Mouse (Mus musculus): ENCODE measurements at regions not wholly inside any gene's neighbourhood (a gene's known extent, or its start where the extent isn't known, plus 50 kb on each side); places are given as distances from the start of the nearest gene placed in this dataset.

DNA sequence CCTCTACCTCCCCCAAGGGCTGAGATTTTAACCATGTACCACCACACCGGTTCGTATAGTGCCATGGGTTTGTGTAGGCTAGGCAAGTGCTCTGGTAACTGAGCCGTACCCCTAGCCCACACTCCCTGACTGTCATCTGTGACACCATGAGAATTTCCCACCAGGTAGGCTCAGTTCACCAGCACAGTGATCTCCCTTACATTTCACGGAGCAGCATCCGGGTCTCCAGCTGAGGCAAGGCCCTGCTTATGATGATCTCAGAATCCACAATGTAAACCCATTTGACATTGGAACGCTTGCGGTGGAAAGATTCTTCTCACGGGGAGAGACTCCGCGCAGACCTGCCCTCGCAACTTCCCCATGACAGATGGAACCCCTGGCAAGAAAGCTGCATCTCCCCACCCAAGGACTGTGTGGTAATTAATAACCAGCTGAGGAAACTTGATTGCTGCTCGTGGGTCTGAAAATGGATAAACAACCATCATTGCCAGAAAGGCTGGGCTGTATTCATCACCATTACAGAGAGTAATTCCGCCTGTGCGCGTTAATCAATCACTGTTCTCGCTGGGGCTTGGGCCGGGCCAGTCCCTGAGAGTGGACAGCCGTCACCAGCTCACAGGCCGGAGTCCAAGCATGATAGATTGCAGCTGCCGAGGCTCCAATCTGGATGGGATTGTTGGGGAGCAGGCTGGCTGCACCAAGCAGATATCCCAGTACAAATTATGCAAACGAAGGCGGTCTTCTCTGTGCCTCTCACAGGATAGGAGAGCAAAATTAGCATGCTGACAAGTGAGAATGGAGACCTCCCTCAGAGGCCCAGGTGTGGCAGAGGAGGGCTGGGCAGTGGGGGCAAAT, 492.3 kb downstream of the Fam19a5 start:
- DNase-seq: no peak

DNA sequence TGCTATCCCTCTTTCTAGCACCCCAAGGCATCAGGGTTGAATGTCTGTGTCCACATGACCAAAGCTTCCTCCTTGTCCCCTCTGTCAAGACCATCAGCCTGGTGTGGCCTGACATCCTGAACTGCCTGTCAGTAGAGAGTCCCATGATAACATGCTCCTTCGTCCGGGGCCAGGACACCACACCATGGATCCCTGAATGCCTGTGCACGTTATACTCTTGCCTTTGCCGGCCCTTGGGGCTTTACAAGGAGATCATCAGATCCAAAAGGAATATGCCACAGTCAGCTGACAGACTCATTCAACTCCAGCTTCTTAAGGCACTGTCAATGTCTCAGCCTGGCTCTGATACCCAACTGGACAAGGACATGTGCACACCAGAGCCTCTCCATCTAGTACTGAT, 493.5 kb downstream of the Fam19a5 start:
- no peak for DNase-seq

DNA sequence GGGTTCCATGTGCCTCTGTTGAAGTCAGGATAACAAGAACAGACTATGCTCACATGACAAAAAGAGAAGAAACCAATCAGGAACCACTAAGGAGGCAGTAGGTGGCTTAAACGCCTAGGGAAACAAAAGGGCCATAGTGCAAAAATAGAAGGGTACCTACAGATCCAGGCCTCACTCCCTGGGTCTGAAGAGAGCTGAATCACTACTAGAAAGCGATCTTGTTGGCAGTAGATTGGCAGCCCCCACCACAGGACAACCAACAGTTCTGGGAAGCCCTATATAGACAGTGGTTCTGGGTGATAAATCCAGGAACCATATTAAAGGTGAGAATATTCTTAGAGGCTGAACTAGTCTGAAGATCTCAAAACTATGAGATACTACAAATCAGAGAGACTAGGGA, 498.7 kb downstream of the Fam19a5 start:
- DNase-seq: no peak

DNA sequence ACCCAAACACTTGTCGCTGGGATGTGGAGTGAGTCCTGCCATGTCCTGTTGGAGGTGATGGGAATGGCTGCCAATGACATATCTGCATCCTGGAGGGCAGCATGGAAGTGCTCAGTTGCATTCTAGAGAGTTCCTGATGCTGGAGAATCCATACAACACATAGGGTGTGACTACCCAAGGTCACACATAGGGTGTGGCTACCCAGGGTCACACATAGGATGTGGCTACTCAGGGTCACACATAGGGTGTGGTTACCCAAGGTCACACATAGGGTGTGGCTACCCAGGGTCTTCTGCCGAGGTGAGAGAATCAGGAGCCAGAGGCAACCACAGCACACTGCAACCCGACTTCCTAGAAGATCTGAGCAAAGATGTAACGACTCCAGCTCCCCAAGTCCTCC, 514.0 kb downstream of the Fam19a5 start:
- no peak for DNase-seq

DNA sequence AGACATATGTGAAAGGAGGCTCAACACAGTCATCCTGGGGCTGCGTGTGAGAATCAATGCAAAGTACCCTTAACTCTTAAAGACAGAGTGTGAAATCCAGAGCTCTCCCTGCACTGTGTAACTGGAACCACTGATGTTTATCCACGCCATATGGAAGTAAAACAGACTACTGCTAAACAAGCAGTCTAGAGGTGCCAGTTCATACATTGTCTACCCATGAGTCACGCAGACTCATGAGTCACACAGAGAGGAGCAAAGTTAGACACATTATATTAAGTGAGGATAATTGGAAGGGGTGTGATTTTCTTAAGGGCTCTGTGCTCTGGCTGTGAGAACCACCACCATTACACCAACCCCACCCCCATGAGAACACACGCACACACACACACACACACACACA, 516.8 kb downstream of the Fam19a5 start:
- no peak for DNase-seq

DNA sequence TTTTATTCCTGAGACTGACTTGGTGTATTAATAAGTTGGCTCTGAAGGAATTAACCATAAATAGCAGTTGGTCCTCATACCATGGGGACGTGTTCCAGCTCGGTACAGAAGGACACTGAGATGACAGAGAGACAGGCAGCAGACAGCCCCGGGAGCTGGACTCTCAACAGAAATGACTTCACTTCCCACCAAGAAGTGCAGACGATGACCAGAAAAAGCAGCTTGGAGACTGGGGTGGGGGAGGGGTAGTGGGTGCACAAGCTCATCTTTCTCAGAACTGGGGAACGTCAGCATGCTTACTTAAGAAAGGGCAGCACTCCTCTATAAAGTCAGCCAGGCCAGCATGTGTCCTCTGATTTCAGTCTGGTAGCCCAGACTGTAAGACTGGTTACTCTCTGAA, 518.9 kb downstream of the Fam19a5 start:
- DNase-seq: no peak

DNA sequence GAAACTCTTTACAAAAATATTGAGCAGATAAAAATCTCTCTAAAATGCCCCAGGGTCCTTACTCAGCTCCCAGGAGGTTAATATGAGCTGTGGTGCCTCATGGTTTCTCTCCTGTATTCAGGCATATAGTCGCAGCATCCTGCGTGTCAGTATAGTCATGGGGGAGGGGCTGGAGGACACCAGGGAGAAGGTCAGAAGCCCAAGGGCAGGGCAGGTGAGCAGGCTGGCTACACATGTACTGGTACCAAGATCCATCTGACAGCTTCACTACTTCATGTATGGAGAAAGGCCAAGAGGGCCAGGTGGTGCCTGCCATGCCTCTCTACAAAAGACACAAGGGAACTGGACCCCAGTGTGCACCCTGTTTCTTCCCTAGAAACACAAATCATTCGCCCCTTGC, 524.4 kb downstream of the Fam19a5 start:
- no peak for DNase-seq

DNA sequence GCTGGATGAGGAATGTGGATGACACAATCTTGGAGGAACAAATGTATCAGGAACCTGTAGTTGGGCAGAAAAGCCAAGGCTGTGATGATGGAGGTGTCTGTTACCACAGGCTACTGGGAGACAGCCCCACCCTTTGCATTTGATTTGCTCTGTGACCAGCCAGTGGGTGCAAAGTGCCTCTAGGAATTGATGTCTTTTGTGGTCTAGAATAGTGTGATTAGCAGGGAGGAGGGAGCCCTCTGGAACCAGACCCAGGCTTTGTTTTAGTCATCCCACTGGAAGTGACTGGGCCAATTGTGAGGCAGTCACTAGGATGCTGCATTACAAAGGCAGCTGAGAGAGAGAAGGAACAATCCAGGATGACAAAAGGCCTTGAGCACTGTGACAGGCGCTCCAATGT, 527.4 kb upstream of the Zdhhc25 start:
- no peak for DNase-seq

DNA sequence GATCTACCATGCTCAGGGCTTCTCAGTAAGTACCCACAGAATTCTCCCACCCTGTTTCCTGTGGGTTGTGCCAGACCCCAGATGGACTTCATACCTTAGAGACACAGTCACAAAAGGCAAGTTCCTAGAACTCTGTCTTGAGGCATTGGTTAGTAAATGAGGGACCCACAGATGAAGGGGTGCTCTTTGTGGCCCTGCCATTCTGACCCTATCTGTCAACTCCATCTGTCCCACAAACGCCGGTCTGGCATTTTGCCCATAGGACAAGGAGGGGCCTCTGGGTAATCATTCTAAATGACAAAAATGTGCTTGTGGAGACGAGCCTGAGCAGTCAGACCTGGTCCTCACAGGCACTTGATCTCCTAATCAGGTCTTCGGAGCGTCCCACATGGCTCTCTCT, 516.2 kb upstream of the Zdhhc25 start:
- no peak for DNase-seq

DNA sequence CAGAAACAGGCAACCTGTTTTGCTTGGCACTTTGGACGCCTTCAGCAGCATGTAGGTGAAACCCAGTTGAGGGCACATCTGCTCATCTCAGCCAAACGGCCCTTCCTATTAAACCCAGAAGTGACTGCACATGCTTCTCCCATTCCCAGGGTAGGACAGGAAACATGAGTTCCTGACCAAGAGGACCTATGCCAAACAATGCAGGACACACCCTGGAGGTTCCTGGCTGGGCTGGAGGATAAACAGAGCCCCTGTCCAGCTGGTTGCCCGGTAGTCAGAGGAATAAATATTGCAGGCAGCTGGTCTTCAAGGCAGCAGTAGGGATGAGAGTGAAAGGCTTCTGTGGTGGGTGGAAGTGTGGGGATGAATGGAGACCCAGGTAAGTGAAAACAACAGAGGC, 514.5 kb upstream of the Zdhhc25 start:
- no peak for DNase-seq

DNA sequence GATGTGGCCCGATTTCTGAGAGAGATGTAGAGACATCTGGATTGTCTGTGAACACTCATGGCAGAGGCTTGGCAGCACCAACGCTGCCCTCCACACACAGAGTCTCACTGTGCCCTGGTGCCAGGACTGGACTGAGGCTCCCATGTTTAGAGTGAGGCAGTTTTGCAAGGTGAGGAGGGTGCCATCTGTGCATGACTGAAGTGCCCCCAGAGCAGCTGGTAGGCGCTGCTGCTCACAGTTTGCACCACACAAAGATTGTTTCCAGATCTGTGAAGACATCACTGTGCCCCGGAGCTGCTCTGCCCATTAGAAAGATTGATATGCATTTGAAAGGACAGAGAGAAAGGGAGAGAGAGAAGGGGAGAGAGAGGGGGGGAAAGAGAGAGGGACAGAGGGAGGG, 510.6 kb upstream of the Zdhhc25 start:
- no peak for DNase-seq

DNA sequence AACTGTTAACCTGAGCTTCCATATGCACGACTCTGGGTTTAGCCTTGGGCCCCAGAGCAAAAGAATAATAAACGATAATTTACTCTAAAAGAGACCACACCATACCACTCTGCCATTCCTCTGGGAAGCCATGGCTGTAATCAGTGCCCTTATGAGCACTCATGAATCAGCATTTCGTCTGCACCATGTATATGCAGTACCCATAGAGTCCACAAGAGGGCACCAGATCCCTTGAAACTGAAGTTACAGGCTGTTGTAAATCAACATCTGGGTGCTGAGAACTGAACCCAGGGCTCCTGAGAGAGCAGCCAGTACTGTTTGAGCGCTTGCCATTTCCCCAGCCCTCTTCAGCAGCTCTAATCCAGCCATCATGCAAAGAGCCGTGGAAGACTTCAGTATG, 508.7 kb upstream of the Zdhhc25 start:
- DNase-seq: no peak

DNA sequence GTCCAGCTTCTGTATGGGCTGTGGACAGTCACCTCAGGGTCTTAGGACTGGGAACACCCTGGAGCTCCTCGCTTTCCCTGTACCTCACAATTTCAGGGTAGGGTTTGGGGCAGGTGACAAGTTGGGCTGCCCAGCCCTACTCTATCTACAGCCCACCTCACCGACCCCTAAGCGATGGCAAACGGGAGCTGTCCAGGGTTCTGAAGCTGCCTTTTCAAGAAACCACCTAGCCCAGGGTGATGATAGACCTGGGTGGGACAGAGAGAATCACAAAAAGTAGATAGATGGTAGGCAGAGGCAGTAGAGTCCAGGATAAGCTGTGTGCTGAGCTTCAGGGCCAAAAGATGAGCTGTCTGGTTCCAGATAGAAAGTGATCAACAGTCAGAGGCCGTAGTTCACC, 479.7 kb upstream of the Zdhhc25 start:
- DNase-seq: no peak

DNA sequence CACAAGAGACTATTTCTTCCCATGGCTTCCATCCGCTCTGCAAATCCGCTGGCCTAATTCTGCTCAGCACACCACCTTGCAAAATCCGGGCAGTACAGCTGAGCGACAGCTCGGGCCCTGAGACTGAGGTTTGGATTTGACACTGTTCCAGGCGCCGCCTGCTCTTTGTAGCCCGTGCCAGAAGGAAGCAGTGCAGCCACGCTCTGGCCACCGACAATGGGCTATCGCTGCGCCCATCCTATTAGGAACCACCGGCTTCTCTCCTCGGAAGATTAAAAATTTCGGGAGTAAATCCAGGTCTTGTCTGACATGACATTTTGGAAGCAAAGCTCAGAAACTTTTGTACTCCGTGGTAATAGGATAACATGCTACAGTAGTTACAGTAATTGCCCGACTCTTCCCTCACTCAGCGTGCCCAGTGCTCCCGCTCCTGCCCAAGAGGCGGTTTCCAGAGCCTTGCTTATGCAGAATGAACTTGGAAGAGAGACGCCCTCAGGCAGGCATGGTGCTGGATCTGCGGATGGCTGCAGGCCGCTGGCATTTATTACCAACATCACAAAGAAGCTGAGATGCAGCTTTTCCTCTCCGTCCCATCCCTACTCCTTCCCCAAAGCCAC, 476.1 kb upstream of the Zdhhc25 start:
- DNase-seq: no peak

DNA sequence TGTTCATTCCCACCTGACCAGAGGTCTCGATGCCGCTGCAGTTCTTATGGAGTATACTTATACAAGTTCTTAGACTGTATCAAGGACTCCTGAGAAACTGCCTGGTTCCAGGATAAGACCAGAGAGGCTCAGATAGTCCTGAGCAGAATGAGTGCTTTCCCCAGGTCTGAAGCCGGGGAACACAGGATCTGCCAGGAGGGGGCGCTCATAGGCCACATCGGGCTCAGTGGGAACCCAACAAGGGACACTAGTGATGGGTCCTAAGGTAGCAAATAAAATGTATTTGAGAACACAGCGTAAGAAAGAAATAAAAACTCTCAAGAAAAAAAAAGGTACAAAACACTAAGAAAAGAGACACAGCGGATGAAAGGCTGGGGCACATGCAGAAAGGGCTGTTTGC, 454.0 kb upstream of the Zdhhc25 start:
- DNase-seq: no peak

DNA sequence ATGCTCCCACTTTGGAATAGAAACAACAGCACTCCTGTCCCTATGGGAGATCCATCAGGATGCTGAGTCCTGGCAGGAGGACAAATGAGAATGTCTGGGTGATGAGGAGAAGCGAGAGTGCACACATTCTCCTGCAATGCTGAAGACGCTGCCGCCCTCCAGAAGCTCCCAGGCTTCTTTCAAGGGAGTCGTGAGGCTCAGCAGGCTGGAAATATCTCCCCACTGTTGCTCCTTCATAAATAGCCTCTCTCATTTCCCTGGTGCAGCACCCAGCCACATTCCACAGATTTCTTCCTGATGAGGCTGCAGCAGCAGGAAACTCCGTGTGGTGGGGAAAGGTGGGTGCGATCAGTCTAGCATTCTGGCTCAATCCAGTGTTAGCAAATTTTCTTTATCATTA, 448.9 kb upstream of the Zdhhc25 start:
- no peak for DNase-seq

DNA sequence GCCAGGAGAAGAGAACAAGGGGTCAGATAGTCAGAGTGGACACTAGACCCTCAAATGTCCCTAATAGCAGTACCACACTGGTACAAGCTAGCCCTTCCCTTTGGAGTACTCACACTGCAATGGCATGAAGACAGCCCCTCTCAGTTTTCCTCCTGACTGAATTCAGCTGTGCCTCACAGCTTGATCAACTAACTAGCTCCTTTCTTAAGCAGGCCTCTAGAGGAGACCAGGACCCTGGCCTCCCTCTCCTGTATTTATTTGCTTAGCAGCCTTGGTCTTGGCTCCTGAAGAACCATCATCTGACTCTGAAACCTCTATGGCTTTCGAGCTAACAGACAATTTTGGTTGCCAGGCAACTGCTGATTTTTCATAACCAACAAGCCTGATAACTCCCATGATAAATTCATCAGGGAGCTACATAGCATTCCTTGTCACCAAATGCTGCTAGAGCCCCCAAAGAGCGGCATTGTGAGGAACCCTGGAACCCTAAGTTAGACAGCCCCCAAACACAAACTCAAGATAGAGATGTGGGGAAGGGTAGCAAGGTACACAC, 440.4 kb upstream of the Zdhhc25 start:
- DNase-seq: no peak

DNA sequence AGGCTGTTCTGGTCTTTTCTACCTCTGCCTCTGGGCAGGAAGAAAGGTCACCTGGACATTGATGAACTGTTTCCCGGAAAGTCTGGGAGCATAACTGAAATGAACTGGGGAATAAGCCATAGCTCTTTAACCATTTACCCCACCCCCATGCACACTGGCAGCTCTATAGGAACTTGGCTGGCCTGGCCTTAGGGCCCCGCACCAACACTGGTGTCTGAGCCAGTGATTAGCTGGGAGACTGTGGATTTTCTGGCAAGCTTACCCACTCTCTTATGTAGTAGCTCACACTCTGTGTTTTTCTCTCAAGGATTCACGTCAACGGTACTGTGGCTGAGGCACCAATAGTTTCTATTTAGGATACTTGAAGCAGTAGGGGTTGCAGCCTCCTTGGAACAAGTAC, 439.8 kb upstream of the Zdhhc25 start:
- DNase-seq: no peak

DNA sequence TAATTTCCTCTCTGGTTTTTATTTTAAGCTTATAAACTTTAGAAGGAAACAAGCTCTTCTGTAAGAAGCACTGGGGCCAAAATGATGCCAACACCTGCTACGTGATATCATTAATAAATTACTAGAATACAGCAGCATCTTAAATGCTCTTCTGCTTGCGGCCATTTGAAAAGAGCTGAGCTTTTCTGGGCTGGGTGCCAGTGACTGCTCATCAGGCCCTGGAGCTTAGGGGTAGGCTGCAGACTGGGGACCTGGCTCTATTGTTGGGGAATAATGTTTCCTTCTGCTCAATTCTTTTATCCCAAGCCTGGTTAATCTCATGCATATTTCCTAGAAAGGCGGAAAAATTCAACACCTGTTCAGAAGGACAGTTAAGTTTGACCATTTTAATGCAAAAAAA, 436.7 kb upstream of the Zdhhc25 start:
- no peak for DNase-seq

DNA sequence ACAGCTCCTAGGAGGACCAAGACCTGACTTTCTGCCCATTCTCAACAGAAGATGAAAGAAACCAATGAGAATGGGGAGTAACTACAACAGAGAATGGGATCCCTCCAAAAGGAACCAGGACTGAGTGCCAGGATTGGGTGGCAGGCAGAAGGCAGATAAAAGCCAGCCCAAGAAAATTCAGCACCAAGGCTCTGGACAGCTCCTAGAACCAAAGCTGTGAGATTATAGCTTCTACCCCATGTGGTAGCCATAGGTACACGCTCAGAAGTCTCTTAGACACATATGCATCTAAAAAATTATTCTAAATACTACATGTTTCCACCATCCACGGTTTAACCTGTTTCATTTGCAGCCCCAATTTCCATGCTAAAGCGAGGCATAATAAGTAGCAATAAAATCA, 425.8 kb upstream of the Zdhhc25 start:
- DNase-seq: no peak

DNA sequence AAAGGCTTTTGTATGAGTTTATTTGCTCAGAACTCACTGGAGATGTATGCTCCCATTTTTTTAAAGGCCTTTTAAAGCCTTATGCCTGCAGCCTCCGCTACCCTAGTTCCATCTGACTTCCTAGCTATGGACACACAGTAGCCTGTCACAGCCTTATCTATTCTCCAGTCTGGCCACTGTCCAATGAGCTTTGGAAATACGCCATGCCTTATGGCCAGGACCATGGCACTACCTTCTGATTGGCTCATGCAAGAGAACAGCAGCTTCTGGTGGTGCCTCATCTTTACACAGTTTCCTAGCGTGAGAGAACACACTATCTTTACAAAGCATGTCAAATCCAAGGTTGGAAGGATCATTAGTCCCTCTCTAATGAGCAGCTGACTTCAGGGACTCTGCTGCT, 424.1 kb upstream of the Zdhhc25 start:
- no peak for DNase-seq

DNA sequence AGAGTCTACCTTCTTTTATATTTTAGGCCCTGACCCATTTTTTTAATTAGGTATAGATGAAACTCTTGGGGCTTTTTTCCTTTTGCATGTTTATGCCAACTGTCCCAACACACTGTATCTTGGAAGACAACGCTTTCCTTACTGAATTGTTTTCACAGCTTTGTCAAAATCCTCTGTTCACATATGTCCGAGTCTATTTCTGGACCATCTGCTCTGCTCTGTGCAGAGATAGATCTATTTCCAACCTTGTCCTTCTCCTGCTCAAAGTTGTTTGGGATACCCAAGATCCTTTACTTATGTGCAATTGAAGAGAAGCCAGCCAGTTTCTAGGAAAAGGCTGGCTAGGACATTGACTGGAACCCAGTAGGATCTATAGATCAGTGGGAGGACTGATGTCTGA, 403.6 kb upstream of the Zdhhc25 start:
- DNase-seq: no peak

DNA sequence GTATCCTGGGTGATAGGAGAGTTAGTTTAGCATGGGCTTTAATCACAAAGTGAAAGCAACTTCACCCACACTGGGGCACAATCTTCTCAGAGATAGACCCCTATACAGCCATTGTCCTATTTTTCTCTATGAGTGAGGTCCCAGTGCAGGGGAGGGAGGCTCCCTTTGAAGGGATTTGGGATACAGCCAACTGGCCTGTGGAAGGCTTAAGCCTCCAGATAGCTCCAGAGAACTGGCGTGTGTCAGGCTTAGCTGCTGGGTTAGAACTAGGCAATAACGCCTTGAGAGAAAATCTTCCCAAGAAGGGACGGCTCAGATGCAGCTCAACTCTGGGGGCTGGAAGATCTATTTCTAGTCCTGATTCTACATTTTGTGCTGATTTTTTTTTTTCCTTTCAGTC, 397.4 kb upstream of the Zdhhc25 start:
- no peak for DNase-seq

DNA sequence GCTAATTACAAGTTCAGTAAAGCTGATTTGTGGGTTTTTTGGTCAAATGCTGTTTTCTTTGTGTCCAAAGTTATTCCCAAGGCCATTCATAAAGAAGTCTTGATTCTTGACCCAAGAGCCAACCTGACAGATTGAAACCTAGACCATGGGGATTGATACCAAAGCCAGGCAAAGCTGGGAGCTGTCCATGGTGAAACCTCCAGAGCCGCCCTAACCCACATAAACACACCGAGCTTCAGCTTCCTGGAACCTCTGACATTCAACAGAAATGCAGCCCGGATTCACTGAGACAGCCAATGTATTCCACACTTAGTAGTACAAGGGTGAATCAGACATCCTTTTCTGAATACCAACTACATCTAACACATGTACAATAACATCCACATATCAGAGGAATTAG, 386.7 kb upstream of the Zdhhc25 start:
- no peak for DNase-seq

DNA sequence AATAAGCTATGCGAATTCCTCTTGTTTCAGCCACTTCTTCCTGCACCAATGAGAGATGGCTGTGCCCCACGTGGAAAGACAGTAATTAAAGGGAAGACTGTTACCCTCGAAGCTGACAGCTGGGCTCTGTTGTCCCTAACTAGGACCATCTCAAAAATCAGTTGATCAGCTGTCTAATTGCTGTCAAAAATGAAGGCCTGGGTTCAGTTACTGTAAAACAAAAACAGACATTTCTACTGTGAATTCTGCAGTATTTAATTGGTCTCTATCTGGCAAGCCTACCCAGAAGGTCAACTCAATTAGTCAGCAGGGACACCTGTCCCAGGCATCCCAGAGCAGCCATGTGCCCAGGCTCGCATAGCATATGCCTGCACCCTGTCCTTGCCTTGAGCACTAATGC, 385.8 kb upstream of the Zdhhc25 start:
- no peak for DNase-seq
